Mouse (Mus musculus): ENCODE results near the gene Cog5.

Cog5 gene

DNA sequence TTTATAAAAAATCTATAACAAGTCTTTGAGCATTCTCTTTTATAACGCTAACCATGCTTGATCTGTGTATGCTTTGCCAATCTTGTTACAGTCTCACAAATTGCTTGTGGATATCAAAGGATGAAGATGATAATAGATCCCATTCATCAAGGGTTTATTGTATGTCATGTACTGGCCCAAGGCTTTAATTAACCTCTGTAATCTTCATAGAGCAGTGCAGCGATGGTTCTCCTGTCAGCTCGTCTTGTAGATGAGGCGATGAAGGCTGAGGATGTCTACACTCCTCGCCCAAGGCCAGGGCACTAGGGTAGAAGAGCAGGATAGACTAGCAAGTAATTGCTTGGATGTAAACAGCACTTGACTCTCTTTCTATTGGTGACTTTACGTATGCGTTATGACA, 164.9 kb downstream of the Cog5 start:
- no peak for DNase-seq (ENCODE audit: low read depth, low spot score)

DNA sequence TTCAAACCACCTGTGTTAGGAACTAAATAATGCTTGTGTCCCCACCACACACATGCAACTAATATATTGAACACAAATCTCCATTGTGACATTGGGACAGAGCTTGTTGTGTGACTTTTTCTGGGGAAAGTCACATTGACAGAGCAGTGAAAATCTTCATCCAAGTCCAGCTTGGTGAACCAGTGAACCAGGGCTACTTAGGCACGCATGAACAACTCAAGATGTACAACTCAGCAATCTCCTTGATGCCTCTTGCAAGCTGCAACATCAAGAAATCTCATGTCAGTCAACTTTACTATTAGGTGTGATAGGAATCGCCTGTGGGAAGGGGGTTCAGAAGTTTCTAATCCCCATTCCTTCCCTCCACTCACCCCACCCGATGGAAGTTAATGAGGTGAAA, 169.0 kb downstream of the Cog5 start:
- no peak for DNase-seq (ENCODE audit: low read depth, low spot score)

DNA sequence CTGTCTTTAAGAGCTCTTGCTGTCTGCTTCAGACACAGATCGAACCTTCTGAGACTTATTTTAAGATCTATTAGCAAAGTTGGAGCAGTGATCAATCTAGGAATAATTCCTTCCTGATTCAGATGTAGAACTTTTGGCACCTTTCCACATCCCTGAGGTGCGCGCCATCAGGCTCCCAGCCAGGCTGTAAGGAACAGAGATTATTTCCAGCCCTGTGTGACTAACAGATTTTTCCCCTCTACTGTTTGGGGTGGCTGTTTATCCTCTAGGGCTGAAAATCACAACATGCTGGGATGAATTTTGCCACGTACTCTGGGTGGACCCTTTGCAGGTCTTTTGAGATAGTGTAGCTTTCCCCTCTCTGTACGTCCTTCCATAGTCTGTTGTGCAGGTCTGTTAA, 170.2 kb downstream of the Cog5 start:
- no peak for DNase-seq (ENCODE audit: low read depth, low spot score)

DNA sequence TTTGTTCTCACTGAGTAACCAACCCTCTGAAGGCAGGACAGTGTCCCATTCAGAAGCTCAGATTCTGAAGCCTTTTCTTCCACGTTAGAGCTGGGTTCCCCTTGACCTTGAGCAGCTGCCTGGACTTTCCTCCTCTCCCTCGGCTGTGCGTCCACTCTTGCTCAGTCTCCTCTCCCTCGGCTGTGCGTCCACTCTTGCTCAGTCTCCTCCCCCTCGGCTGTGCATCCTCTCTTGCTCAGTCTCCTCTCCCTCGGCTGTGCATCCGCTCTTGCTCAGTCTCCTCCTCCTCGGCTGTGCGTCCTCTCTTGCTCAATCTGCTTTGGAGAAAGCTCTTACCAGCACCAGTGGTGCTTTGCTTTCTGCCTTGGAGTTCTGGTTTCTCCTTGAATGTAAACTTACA, 171.2 kb downstream of the Cog5 start:
- DNase-seq (ENCODE audit: low read depth, low spot score), result no peak

DNA sequence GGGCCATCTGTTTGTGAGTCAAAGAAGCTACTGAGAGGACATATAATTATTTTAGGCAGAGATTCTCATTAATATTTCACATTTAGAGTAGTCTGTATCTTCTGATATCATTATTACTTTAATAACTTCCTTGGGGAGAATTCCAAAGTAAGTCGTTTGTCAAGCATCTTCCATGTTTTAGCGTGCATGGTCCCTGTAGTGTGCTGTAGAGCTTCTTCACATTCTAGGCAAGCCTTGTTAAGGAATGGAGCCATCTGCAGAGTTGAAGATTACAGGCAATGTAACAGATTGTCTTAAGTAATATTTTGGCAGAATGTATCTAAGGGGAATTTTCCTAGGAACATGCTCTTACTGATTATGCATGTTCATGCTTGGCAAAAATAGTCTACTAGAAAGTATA, 171.8 kb downstream of the Cog5 start:
- DNase-seq (ENCODE audit: low read depth, low spot score), result no peak

DNA sequence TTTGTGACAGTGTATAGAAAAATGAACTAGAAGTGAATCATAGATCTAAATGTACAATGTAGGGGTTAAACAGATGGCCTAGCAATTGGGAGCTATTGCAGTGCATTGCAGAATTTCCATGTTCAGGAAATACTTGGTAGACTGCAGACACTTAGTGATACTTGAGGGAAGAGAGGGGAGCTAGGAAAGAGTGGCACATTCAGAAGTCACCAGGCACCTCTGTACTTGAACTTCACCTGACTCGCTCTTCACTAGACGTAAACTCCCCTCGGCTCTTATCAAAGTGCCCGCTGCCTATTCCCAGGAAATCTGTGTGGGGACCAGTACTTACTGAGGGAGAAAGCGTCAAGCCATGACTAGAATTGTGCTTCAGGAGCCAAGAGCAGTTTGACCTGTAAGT, 180.8 kb downstream of the Cog5 start:
- DNase-seq (ENCODE audit: low read depth, low spot score), result no peak

DNA sequence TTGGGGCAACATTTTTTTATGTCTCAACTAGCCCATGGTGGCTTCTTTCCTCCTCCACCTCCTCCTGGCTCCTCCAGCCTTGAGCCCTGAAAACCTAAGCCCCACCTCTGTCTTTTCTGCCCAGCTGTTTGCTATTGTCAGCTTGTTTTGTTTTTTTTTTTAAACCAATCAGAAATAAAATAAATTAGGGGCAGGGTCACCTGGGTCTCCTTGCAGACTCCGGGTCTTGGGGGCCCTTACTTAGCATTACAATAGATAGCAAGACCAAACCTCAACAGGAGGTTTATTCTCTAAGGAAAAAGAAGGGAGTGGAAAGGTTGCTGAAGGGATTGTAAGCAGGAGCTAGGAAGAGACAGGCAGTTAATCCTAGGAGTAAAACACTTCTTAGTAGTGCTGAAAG, 181.5 kb downstream of the Cog5 start:
- no peak for DNase-seq (ENCODE audit: low read depth, low spot score)

DNA sequence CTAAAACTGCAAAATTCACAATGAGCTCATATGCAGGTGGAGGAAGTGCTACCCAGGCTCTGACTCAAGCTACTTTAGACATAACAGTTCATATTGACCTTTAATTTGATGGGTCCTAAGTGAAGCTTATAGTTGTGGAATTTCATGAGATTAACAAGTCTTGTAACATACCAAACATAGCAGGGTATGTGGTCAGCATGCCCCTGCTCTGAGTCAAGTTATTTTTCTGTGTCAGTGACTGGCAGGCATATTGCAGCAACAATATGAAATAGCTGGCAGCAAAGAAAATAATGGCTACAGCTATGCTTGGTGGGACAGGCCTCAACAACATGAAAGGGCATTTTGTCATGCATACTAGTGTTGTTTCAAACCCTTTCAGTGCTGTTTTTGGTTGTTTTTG, 183.9 kb downstream of the Cog5 start:
- DNase-seq (ENCODE audit: low read depth, low spot score), result no peak

DNA sequence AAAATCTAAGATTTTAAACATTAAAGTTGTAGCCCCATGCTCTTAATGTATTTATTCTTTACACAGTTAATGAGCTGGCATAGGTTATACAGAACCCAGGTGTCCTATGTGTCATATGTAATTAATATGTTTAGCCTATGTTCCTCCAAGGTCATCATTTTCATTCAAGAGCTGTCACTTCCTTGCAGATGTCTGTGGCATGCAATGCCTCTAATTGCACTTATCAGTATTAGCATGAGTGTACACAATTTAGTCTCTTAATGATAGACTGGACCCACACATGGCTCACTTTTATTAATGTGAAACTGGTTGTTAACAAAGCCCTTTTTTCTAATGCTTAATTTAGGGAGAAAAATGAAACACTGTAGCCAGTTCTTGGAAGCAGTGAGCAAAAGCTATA, 184.6 kb downstream of the Cog5 start:
- no peak for DNase-seq (ENCODE audit: low read depth, low spot score)

DNA sequence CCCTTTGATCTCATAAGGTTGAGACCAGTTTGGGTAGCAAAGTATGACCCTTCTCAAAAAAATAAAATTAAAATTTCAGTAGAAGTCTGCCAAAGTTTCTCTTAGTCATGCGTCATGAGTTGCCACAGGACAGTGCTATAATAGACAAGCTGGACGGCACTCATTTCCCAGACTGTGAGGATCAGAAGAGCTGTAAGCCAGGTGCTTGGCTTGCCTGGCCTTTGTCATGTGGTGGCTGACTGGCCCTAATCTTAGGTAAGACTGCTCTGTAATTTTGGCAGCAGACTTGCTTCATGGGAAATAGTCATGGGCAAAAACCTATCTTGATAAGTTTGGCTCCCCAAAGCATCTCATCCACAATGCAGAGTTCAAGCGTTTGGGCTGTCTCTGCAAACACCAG, 191.4 kb downstream of the Cog5 start:
- DNase-seq (ENCODE audit: low read depth, low spot score), result no peak

DNA sequence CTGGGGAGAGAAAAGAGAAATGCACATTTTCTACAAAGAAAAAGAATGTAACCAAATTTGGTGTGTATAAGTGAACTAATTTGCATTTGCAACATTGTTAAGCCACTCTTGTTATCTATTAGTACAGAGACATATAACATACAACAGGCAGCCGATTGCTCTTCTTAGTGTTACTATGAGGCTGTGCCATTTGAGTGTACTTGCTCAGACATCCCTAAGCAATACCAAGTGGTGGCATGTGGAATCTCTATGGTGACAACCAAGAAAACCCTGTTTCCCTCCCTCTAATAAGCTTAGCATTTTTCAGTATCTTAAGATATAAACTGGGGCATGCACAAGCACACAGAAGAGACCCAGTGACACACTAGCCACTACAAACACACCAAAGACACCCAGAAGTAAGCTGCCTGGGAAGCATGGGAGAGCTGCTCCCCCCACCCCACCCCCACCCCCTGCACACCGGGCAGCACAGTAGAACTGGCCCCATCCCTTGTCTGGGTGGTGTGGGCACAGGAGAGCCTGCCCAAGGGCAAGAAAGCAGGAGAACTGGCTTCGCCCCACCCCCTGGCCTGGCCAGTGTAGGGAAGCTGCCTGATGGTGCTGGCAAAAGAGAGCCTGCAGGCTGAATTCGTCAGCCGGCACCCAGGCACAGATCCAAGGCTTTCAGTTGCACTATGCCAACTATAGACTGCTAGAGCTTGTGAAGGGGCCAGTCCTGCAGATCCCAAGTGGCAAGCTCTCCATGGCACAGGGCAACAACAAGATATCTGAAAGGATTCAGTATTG, 194.2 kb downstream of the Cog5 start:
- peak; percentile 53 for DNase-seq (ENCODE audit: low read depth, low spot score)

DNA sequence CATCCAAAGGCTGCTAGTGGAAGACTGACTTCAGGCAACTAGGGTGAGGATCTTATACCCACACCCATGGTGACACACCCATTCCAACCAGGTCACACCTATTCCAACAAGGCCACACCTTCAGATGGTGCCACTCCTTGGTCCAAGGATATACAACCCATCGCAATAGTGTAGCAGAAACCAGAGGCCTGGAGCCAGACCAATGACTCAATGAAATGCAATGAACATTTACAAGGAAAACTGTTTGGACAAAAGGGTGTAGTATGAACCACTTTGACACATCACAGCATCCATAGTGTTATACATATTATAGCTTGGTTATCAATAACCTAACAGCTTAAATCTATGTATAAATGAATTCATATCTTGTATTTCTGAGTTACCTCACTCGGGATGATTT, 194.9 kb downstream of the Cog5 start:
- no peak for DNase-seq (ENCODE audit: low read depth, low spot score)

DNA sequence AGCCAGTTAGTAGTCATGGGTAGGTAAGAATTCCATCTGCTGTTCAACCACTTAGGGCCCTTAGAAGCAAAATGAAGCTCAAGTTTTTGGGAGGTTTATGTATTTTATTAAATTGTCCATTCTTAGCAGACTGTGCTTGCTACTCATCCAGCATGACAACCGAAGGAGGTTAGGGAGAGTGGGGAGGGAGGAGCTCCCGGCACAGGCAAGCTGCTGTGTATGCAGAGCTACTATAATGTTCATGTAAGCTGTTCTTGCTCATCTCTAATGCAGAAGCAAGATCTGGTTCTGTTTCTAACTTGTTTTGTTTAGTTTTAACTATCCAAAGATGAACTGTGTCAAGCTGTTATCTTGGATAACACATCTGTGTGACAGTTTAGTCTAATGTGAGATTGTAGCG, 199.4 kb downstream of the Cog5 start:
- DNase-seq (ENCODE audit: low read depth, low spot score), result no peak

DNA sequence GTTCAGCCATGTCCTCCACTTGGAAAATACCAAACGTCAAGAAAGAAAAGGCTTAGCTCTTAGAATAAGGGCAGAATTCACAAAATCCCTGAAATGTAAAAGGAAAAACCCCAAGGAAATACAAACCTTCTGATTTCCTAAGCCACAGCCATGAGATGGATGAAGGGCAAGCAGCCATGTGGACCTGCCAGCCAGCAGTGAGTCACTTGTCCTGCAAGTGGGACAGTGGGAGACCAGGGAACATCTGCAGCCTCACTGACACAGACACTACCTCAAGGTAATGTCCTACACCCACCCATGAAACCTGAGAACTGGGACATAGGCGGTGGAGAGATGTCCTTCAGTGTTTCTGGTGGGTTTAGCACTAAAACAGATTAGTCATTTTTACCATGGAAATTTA, 200.1 kb downstream of the Cog5 start:
- no peak for DNase-seq (ENCODE audit: low read depth, low spot score)

DNA sequence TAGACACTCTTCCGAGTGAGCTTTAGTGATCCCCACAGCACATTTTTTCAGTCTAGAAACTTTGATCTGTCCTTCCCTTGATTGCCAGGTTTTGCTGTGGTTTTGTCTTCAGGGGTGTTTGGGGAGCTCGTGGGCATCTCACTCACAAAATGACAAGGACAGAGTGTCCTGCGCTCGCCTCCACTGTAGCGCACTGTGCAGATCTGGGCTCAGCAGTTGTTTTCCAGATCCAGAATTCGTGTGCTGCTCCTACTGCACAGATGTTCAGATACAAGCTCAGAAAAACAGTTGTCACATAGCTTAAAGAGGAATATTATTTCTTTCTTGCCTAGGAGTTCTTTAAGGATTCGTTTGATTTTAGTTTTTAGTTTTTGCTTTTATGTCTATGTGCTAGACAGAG, 203.1 kb downstream of the Cog5 start:
- DNase-seq (ENCODE audit: low read depth, low spot score), result no peak

DNA sequence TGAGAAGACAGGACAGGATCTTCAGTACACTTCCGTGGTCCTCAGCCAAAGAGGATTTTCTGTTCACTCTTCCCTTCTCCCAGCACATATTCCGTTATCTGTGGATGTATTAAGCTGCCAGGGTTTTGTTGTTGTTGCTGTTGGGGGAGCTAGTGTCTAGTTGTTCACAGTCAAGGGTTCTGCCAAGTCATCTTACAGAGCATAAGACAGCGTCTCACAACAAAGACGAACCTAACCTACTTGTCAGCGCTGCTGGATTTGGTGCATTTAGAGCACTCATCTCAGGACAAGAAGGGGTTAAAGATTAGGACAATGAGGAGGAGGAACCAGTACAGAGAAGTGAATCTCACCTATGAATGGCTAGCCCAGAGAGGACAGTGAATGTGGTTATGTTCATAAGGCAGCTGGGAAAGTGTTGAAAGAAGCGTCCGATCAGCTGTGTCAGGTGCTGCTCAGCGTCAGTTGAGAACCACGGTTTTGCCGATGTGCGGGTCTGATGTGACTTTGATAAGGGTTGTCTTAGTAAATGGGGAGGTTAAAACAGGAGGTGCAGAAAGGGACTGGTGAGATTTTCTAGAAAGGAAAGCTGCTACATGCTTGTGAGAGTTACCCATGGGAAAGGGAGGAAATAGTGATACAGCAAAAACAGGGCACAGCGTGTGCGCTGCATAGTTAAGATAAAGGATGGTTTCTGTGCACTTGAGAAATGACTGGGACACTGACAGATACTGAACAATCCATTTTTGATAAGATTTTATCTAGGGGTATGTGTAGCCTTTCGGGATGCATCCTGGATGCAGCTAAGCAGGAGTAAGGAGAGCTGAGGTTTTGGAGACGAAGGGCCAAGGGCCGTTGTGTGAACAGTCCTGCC, 208.2 kb downstream of the Cog5 start:
- no peak for DNase-seq (ENCODE audit: low read depth, low spot score)

DNA sequence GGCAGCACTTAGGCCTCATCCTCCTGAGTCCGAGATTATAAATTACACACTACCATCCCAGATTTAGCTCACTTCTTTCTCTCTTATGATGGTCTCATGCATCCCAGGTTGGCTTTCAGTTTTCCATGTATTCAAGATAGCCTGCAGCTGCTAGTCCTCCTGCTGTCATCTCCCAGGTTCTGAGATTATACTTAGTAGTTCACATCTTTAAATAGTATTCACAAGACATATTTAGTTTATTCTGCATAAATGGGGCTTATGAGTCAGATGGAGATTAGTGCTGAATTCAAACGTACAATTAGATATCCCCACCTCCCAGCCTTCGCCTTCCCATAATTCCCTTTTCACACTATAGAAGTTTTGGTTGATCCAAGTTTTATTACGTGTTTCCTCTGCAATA, 222.1 kb downstream of the Cog5 start:
- DNase-seq (ENCODE audit: low read depth, low spot score), result no peak

DNA sequence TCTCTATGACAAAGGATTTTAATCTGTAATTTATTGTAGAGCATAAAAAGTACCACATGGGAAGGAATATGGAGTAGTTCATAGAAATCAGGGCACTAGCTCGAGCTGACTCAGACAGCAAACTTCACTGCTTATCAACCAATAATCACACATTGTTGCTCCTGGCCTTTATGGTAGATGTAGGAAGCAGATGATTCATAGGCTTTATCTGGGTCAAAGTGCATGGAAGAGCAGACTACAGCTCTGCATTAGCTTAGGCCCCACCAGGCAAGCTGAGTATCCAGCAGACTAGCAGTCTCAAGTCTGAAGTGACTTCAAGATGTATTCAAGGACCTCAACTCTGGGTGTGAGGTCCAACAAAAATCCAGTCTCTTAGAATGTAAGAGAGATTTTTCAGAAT, 228.1 kb downstream of the Cog5 start:
- DNase-seq (ENCODE audit: low read depth, low spot score), result no peak

DNA sequence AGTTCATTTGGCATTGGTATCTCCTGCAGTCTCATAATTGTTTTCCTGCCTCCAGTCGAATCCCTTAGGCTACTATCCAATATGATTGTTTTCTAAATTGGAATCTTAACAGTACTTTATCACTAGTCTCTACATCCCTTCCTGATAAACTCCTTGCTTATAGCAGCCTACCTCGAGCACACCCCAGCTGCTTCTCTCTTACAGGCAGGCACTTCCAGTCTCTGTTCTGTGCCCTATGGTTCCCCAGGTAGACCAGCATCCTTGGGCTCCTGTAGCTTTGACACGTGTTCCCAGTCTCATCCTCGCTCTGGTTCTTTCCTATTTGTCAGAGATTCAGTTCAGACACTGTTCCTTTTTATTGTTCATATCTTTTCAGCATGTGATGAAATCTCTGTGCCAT, 229.7 kb downstream of the Cog5 start:
- DNase-seq (ENCODE audit: low read depth, low spot score), result no peak

DNA sequence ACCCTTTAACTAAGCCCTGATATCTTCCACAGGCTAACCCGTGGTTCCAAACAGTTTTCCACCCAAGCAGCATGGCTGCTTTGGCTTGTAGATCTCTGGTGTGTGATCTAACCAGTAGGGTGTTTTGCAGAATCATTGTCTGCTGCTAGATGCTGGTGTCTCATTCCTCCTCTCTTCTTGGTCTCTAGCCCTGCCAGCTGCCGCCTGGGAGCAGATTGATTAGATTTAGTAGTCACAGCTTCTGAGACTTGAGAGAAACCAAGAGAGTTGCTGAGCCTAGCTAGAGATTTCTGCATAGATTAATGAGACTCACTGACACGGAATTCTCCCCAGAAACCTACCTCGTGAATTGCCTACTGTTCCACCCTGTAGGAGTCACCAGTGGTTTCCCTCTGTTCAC, 230.4 kb downstream of the Cog5 start:
- no peak for DNase-seq (ENCODE audit: low read depth, low spot score)

DNA sequence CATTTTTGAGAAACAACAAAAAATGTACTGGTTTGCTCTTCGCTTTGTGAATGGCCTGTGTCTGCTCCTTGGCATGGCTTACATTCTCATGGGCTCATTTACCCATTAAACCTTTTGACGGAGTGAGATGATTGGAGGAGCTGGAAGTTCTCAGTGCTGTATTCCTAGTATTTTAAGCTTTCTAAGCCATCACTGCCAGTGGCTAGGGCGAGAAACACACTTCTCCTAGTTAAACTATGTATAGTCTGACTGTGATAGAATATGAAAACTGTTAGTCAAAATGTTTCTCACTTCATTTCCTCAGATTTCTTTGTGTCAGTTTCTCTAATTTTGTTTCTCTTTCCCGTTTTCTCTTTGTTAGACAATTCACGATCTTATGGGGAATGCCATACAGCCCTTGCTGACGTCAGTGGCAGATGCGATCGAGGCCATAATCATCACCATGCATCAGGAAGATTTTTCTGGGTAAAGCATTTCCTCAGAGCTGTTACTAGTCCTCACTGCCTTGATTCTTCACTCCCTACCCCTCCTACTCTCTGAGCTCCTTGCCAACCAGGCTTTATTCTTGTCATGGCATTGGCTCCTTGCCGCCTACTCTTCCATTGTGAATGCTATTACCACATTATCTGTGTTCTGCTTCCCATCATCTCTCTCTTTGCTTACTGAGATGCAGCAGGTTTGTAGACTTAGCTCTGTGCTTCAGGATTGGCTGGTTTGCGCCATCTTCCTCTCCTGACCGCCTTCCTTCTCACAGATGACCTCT, 231.4 kb downstream of the Cog5 start:
- DNase-seq (ENCODE audit: low read depth, low spot score), result no peak

DNA sequence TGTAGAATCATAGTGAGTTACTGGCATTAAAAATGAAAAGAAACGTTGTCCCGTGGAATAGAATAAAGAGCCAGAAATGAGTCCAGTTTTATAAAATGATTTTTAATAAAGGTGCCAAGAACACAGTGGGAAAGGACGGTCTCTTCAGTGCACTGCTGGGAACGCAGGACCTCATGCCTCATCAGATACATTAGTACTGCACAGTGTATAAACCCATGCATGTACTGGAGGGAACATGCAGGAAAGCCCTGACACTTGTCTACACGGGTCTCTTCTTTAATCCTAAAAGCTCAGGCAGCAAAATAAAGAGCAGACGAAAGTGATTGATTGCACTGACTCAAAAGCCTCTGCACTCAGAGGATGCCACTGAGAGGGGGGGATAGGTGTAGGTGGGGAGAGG, 236.0 kb downstream of the Cog5 start:
- no peak for DNase-seq (ENCODE audit: low read depth, low spot score)

Measured in skeletal muscle tissue, adult 2 months (tissue).